Comparison of ENCODE assay signal across 27 mouse cellular contexts in the genomic region with DNA sequence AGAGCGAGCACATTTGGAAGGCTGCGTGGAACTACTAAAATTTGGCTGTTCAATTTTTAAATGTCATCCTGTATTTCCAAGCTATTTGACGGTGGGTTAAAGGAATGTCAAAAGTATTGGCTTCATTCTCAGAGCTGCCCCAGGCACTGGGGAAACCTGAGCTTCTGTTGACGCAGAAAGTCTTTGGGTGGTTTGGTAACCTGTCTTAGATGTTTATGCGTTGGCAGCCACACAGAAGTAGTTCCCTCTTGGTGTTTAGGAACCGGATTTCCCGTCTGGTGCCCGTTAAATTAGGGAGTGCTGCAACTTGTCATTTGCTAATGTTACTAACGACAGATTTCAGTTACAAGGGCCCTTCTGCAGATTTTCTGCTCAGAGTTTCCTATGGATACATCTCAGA.
DNase-seq lines count a peak whose midpoint lies in the region; ATAC-seq lines count a peak whose summit lies in the region.
"Had no signal": no experiment of that assay in that cellular context is flagged by ENCODE, and none has a peak within 500 bp of the region (broad histone marks: within the 10 kb centered on the region; RNA-seq: fewer than 3 reads in every experiment).

No protein-coding gene starts in this region.

- 44% methylated on average over 9 of the region's 9 CpGs for WGBS in limb, embryonic 11.5 days
- WGBS in limb, embryonic 10.5 days, result 57% methylated on average over 9 of the region's 9 CpGs
- 34% methylated on average over 9 of the region's 9 CpGs for WGBS in embryonic facial prominence, embryonic 14.5 days
- 50% methylated on average over 9 of the region's 9 CpGs for WGBS in kidney, embryonic 15.5 days

- H3K36me3 ChIP-seq in limb, embryonic 11.5 days (ENCODE audit: control insufficient read depth, insufficient read depth, low read length), result no peaks in the 10 kb centered on the region
- H3K36me3 ChIP-seq in limb, embryonic 10.5 days, result no peaks in the 10 kb centered on the region
- no peaks in the 10 kb centered on the region for H3K36me3 ChIP-seq in embryonic facial prominence, embryonic 14.5 days (ENCODE audit: control insufficient read depth, insufficient read depth, low read length)
- H3K36me3 ChIP-seq in kidney, embryonic 15.5 days, result no peaks in the 10 kb centered on the region
- H3K36me3 ChIP-seq: embryonic facial prominence, embryonic 13.5 days; heart, embryonic 12.5 days; heart, embryonic 15.5 days had no signal

- H3K4me1 ChIP-seq in limb, embryonic 11.5 days (ENCODE audit: control insufficient read depth, insufficient read depth, low read length), result no peaks in the 10 kb centered on the region
- H3K4me1 ChIP-seq in limb, embryonic 10.5 days, result peaks cover 9% of the 10 kb centered on the region; the same call in 1 of the 2 replicates
- no peaks in the 10 kb centered on the region for H3K4me1 ChIP-seq in embryonic facial prominence, embryonic 14.5 days (ENCODE audit: control insufficient read depth, insufficient read depth, low read length)
- 0 out of 2 replicates have a peak, but pooled peaks cover 4% of the 10 kb centered on the region for H3K4me1 ChIP-seq in kidney, embryonic 15.5 days
- H3K4me1 ChIP-seq: heart, embryonic 12.5 days; heart, embryonic 15.5 days had no signal

- peak; percentile 29 for DNase-seq in limb, embryonic 11.5 days (ENCODE audit: low spot score)
- DNase-seq in limb, embryonic 10.5 days (ENCODE audit: low spot score), result no peak
- peak; percentile 84 for DNase-seq in embryonic facial prominence, embryonic 14.5 days (ENCODE audit: low spot score)
- DNase-seq in ovary, postnatal 36 days (ENCODE audit: low spot score), result no peak
- DNase-seq in layer of hippocampus, postnatal 36 days, result no peak
- DNase-seq: adrenal gland, adult 8-10 months; adrenal gland, postnatal 25 days; cerebellum, adult 18-20 months; cerebellum, adult 9-11 months; cerebellum, postnatal 25 days; forebrain, postnatal 0 days; gastrocnemius, postnatal 25 days; heart, adult 11 months; heart, postnatal 10 days; heart, postnatal 36 days had no signal

- H3K27ac ChIP-seq in limb, embryonic 11.5 days (replicated peaks; ENCODE audit: low read depth, low read length), result no peak overlapping the region
- no peak overlapping the region for H3K27ac ChIP-seq in limb, embryonic 10.5 days
- no peak overlapping the region for H3K27ac ChIP-seq in embryonic facial prominence, embryonic 14.5 days (replicated peaks; ENCODE audit: low read depth, low read length)
- H3K27ac ChIP-seq in kidney, embryonic 15.5 days, result no peak overlapping the region
- H3K27ac ChIP-seq: embryonic facial prominence, embryonic 13.5 days; heart, embryonic 15.5 days; hindbrain, embryonic 14.5 days; hindbrain, postnatal 0 days had no signal

- no peak overlapping the region for H3K4me3 ChIP-seq in limb, embryonic 11.5 days (ENCODE audit: low read depth, low read length)
- no peak overlapping the region for H3K4me3 ChIP-seq in limb, embryonic 10.5 days
- H3K4me3 ChIP-seq in embryonic facial prominence, embryonic 14.5 days (ENCODE audit: low read depth, low read length), result no peak overlapping the region
- H3K4me3 ChIP-seq in kidney, embryonic 15.5 days (replicated peaks), result no peak overlapping the region
- H3K4me3 ChIP-seq: embryonic facial prominence, embryonic 13.5 days; heart, embryonic 12.5 days; heart, embryonic 15.5 days had no signal

- no peak for ATAC-seq in limb, embryonic 11.5 days (ENCODE audit: insufficient number of reproducible peaks, low FRiP score, low TSS enrichment, low read depth)
- ATAC-seq in embryonic facial prominence, embryonic 14.5 days (ENCODE audit: low read depth), result no peak
- peak; percentile 75 for ATAC-seq in granulocyte monocyte progenitor cell, adult 5-6 weeks (replicated peaks; ENCODE audit: poor library complexity, severe bottlenecking)
- peak; percentile 69 for ATAC-seq in megakaryocyte progenitor cell, adult 5-6 weeks (replicated peaks; ENCODE audit: poor library complexity)
- no peak for ATAC-seq in kidney, embryonic 15.5 days (replicated peaks; ENCODE audit: low FRiP score)
- ATAC-seq: CD4-positive, CD25-positive, alpha-beta regulatory T cell, adult 4 months; forebrain, embryonic 14.5 days; forebrain, postnatal 0 days; hindbrain, postnatal 0 days; inflammation-experienced regulatory T-cells, adult 6 months; intestine, embryonic 16.5 days had no signal

- H3K4me2 ChIP-seq in limb, embryonic 11.5 days (ENCODE audit: low read depth, severe bottlenecking), result no peak overlapping the region
- H3K4me2 ChIP-seq in embryonic facial prominence, embryonic 14.5 days (ENCODE audit: low read depth, low read length), result no peak overlapping the region
- no peak overlapping the region for H3K4me2 ChIP-seq in kidney, embryonic 15.5 days
- H3K4me2 ChIP-seq: embryonic facial prominence, embryonic 13.5 days; heart, embryonic 12.5 days; heart, embryonic 15.5 days; hindbrain, embryonic 14.5 days had no signal

- no peak overlapping the region for H3K9ac ChIP-seq in limb, embryonic 11.5 days (ENCODE audit: low read length)
- H3K9ac ChIP-seq in embryonic facial prominence, embryonic 14.5 days (ENCODE audit: low read depth, low read length), result no peak overlapping the region
- H3K9ac ChIP-seq in kidney, embryonic 15.5 days, result no peak overlapping the region
- H3K9ac ChIP-seq: embryonic facial prominence, embryonic 13.5 days; forebrain, postnatal 0 days; heart, embryonic 12.5 days; heart, embryonic 15.5 days; hindbrain, embryonic 14.5 days had no signal

- no peaks in the 10 kb centered on the region for H3K27me3 ChIP-seq in limb, embryonic 11.5 days (ENCODE audit: control insufficient read depth, insufficient read depth, low read length)
- no peaks in the 10 kb centered on the region for H3K27me3 ChIP-seq in limb, embryonic 10.5 days (ENCODE audit: low read depth, poor library complexity, severe bottlenecking)
- H3K27me3 ChIP-seq in embryonic facial prominence, embryonic 14.5 days (replicated peaks; ENCODE audit: control insufficient read depth, insufficient read depth, low read length), result no peaks in the 10 kb centered on the region
- no peaks in the 10 kb centered on the region for H3K27me3 ChIP-seq in kidney, embryonic 15.5 days
- H3K27me3 ChIP-seq: embryonic facial prominence, embryonic 13.5 days; heart, embryonic 12.5 days; heart, embryonic 15.5 days had no signal

- no peaks in the 10 kb centered on the region for H3K9me3 ChIP-seq in limb, embryonic 11.5 days (ENCODE audit: control insufficient read depth, low read length)
- no peaks in the 10 kb centered on the region for H3K9me3 ChIP-seq in limb, embryonic 10.5 days (replicated peaks)
- no peaks in the 10 kb centered on the region for H3K9me3 ChIP-seq in embryonic facial prominence, embryonic 14.5 days (ENCODE audit: control insufficient read depth, low read length)
- H3K9me3 ChIP-seq in kidney, embryonic 15.5 days (replicated peaks), result no peaks in the 10 kb centered on the region
- H3K9me3 ChIP-seq: embryonic facial prominence, embryonic 13.5 days; heart, embryonic 12.5 days; heart, embryonic 15.5 days had no signal

Comparison
In these comparisons a context has a peak if more than half of its experiments do, and no peak if none do; other contexts are left out.
1. DNase-seq: peak in limb, embryonic 11.5 days (single experiment) and embryonic facial prominence, embryonic 14.5 days (single experiment); none in limb, embryonic 10.5 days (single experiment), ovary, postnatal 36 days (single experiment) and layer of hippocampus, postnatal 36 days (0 of 2).
2. ATAC-seq: peak in granulocyte monocyte progenitor cell, adult 5-6 weeks (single experiment) and megakaryocyte progenitor cell, adult 5-6 weeks (single experiment); none in limb, embryonic 11.5 days (single experiment), embryonic facial prominence, embryonic 14.5 days (single experiment) and kidney, embryonic 15.5 days (single experiment).